Mouse (Mus musculus) ES-Bruce4 (cell line): ENCODE measurements around the gene Rhbdd2. TPM values are rescaled to one million over a fixed set of nuclear protein-coding genes. Genes with fewer than 3 reads are reported as not detected.

Experiments
- H3K27ac ChIP-seq: 2 replicates; pipeline ENCODE4 v1.5.1; 2012; ENCODE audit warnings: low read length, inconsistent platforms; ENCODE audit not compliant: insufficient read depth
- H3K27me3 ChIP-seq: 2 replicates; pipeline ENCODE4 v1.6.1; 2012; ENCODE audit warnings: mild to moderate bottlenecking, low read length, inconsistent platforms; ENCODE audit not compliant: control insufficient read depth, poor library complexity, insufficient read depth, severe bottlenecking
- H3K36me3 ChIP-seq: 2 replicates; pipeline ENCODE4 v1.6.1; 2012; ENCODE audit warnings: inconsistent platforms, mild to moderate bottlenecking, low read length, moderate library complexity; ENCODE audit not compliant: control insufficient read depth, poor library complexity, insufficient read depth, severe bottlenecking
- H3K4me1 ChIP-seq: one replicate; pipeline ENCODE4 v1.8.1; 2011; ENCODE audit warnings: low read length; ENCODE audit not compliant: control insufficient read depth, insufficient read depth
- H3K4me3 ChIP-seq: 2 replicates; pipeline ENCODE4 v1.5.1; 2011; ENCODE audit warnings: low read depth, mild to moderate bottlenecking, low read length
- H3K9ac ChIP-seq: 2 replicates; pipeline ENCODE4 v1.6.1; 2012; ENCODE audit warnings: low read depth, mild to moderate bottlenecking, inconsistent platforms; ENCODE audit not compliant: poor library complexity, severe bottlenecking
- H3K9me3 ChIP-seq: replicated peaks from 2 replicates; pipeline ENCODE4 v1.6.1; 2012; ENCODE audit warnings: mild to moderate bottlenecking, low read length, inconsistent platforms; ENCODE audit not compliant: control insufficient read depth, poor library complexity, insufficient read depth, severe bottlenecking
- CTCF ChIP-seq: IDR thresholded peaks from one replicate; pipeline ENCODE4 v1.8.1; 2011; ENCODE audit warnings: low read depth, low read length
- EP300 ChIP-seq: IDR thresholded peaks from 2 replicates; pipeline ENCODE4 v1.6.1; 2011; ENCODE audit warnings: low read depth, low read length; ENCODE audit not compliant: insufficient read depth
- POLR2A ChIP-seq: IDR thresholded peaks from one replicate; pipeline ENCODE4 v1.8.1; 2011; ENCODE audit warnings: low read length; ENCODE audit not compliant: insufficient read depth
- polyA plus RNA-seq: library from polyadenylated mRNA; stranded (reverse); fragments of >200 nt; gene quantifications from 2 replicates; pipeline ENCODE4 v1.2.4, GENCODE M21; 2011; ENCODE audit warnings: low read depth; ENCODE audit not compliant: missing spikeins, insufficient read depth, insufficient read length

The Rhbdd2 gene
- polyA plus RNA-seq, 1 experiment: 30.6 TPM

DNA sequence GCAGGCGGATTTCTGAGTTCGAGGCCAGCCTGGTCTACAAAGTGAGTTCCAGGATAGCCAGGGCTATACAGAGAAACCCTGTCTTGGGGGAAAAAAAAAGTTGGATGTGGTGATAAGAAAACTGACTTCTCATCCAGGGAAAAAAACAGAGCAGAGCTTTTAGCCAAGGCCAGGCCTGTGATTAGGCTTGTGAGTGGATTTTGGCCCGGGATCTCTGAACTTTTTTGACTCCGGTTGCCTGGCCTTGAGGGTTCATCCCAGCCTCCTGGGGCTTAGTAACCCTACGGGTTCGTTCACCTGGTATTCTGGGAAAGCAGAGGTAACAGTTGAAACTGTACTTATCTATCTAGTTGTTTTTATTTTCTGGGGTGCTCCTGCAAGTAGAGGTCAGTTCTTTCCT lies 46.1 kb downstream of the Rhbdd2 start:
- Histone ChIP-seq H3K36me3 (no peaks in the 10 kb centered on the region), H3K4me3 (no peak overlapping the region), H3K27ac (no peak overlapping the region), H3K27me3 (no peaks in the 10 kb centered on the region), H3K9me3 (peaks cover 2% of the 10 kb centered on the region; the same call in 1 of the 2 replicates), H3K9ac (no peak overlapping the region), H3K4me1 (peaks cover 4% of the 10 kb centered on the region)
- TF ChIP-seq EP300 (no peak), CTCF (no peak), POLR2A (no peak)

DNA sequence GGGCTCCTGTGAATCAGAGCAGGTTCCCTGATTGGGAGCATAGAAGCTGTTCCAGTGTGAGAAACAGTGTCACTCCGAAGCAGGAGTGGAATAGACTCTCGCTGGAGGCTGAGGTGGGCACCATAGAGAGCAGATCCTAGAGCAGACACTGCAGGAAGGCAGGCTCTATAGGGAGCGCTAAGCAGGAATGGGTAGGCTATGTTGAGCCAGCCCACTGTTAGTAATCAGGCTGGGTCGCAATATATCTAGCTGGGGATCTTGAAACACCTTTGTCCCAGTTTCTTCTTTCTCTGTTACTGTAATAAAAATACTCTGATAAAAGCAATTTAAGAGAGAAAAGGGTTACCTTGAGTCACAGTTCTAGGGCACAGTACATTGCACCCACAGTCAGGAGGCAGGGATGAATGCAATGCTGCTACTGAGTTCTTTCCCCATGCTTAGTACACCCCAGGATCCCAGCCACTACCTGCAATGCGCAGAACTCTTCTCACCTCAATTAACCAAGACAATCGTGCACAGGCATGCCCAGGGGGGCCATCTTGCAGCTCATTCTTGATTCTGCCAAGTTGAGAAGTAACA lies 48.6 kb downstream of the Rhbdd2 start:
- Histone ChIP-seq H3K4me3 (no peak overlapping the region), H3K27me3 (no peaks in the 10 kb centered on the region), H3K4me1 (peaks cover 3% of the 10 kb centered on the region), H3K9me3 (peaks cover 2% of the 10 kb centered on the region; the same call in 1 of the 2 replicates), H3K27ac (no peak overlapping the region), H3K36me3 (no peaks in the 10 kb centered on the region), H3K9ac (no peak overlapping the region)
- no peak for TF ChIP-seq EP300
- no peak for TF ChIP-seq CTCF
- no peak for TF ChIP-seq POLR2A

GRCm38 (mm10) chr5:135682009-135682408 lies 49.6 kb downstream of the Rhbdd2 start:
- Histone ChIP-seq H3K27ac (no peak overlapping the region), H3K9me3 (peaks cover 2% of the 10 kb centered on the region; the same call in 1 of the 2 replicates), H3K9ac (no peak overlapping the region), H3K27me3 (no peaks in the 10 kb centered on the region), H3K4me3 (no peak overlapping the region), H3K4me1 (peaks cover 3% of the 10 kb centered on the region), H3K36me3 (no peaks in the 10 kb centered on the region)
- TF ChIP-seq EP300 (no peak), POLR2A (no peak), CTCF (no peak)

- Histone ChIP-seq H3K4me3 (no peak overlapping the region), H3K36me3 (no peaks in the 10 kb centered on the region), H3K27me3 (no peaks in the 10 kb centered on the region), H3K27ac (no peak overlapping the region), H3K4me1 (peaks cover 3% of the 10 kb centered on the region), H3K9me3 (peaks cover 2% of the 10 kb centered on the region; the same call in 1 of the 2 replicates), H3K9ac (no peak overlapping the region)
- TF ChIP-seq CTCF: no peak
- no peak for TF ChIP-seq POLR2A
- TF ChIP-seq EP300: no peak
Measured at GRCm38 (mm10) chr5:135682942-135683570, 50.6 kb downstream of the Rhbdd2 start.

GRCm38 (mm10) chr5:135690401-135690800 lies 58.0 kb downstream of the Rhbdd2 start:
- H3K4me1 ChIP-seq: no peaks in the 10 kb centered on the region
- H3K9ac ChIP-seq: no peak overlapping the region
- H3K27me3 ChIP-seq: no peaks in the 10 kb centered on the region
- H3K9me3 ChIP-seq: no peaks in the 10 kb centered on the region
- TF ChIP-seq EP300 (no peak), POLR2A (no peak), CTCF (no peak)
- H3K27ac ChIP-seq: no peak overlapping the region
- H3K4me3 ChIP-seq: no peak overlapping the region
- no peaks in the 10 kb centered on the region for H3K36me3 ChIP-seq

DNA sequence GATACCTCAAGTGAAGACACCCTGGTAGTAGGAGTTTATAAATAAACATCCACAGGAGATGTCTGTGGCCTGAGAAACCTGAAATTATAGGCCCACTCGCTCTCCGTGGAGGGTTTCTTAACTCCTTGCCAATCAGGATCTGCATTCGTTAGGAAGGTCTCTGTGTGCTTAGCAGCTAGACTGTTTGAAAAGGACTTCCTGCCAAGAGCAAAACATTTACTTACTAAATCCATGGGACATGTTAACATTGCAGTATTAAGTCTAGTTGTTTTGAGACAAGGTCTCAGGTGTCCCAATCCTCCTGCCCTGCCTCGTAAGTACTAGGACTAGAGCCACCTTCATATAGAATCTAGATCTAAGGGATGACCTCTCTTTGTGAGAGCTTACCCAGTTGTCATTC lies 58.8 kb downstream of the Rhbdd2 start:
- no peak overlapping the region for H3K27ac ChIP-seq
- TF ChIP-seq EP300: no peak
- TF ChIP-seq CTCF: no peak
- H3K4me1 ChIP-seq: no peaks in the 10 kb centered on the region
- H3K27me3 ChIP-seq: no peaks in the 10 kb centered on the region
- H3K4me3 ChIP-seq: no peak overlapping the region
- H3K9me3 ChIP-seq: no peaks in the 10 kb centered on the region
- H3K36me3 ChIP-seq: no peaks in the 10 kb centered on the region
- no peak overlapping the region for H3K9ac ChIP-seq
